Mouse (Mus musculus) lung, embryonic 16.5 days (tissue): ENCODE data around the gene Sox12. TPM values are rescaled to one million over a fixed set of nuclear protein-coding genes. Genes with fewer than 3 reads are reported as not detected.
"Not testable (repeated sequence)": the region's sequence is repeated elsewhere in the genome, so short reads cannot be mapped to it uniquely, and the experiment has no call there.

Experiments used
- ATAC-seq: fragments of 200-750 bp; cut with Nextera tagmentation; 2 replicates; pipeline ENCODE4 v1.8.0; 2017; ENCODE audit warnings: low read depth, mild to moderate bottlenecking, moderate library complexity
- H3K27ac ChIP-seq: fragments of 300-500 bp; sonication (generic); 2 replicates; pipeline ENCODE4 v1.5.1; 2014; ENCODE audit warnings: mild to moderate bottlenecking, control low read depth, low read length
- H3K27me3 ChIP-seq: fragments of 300-500 bp; sonication (generic); 2 replicates; pipeline ENCODE4 v1.6.1; 2014; ENCODE audit warnings: low read depth, low read length, mixed read lengths; ENCODE audit not compliant: control insufficient read depth, insufficient read depth
- H3K36me3 ChIP-seq: fragments of 300-500 bp; sonication (generic); 2 replicates; pipeline ENCODE4 v1.6.1; 2014; ENCODE audit warnings: low read length; ENCODE audit not compliant: control insufficient read depth, insufficient read depth
- H3K4me1 ChIP-seq: fragments of 300-500 bp; sonication (generic); replicated peaks from 2 replicates; pipeline ENCODE4 v1.6.1; 2014; ENCODE audit warnings: low read length, mixed read lengths; ENCODE audit not compliant: control insufficient read depth, insufficient read depth
- H3K4me2 ChIP-seq: fragments of 300-500 bp; sonication (generic); 2 replicates; pipeline ENCODE4 v1.6.1; 2014; ENCODE audit warnings: low read depth, low read length, control low read depth
- H3K4me3 ChIP-seq: fragments of 300-500 bp; sonication (generic); 2 replicates; pipeline ENCODE4 v1.5.1; 2014; ENCODE audit warnings: mild to moderate bottlenecking, low read length, control low read depth
- H3K9ac ChIP-seq: fragments of 300-500 bp; sonication (generic); 2 replicates; pipeline ENCODE4 v1.6.1; 2014; ENCODE audit warnings: low read length, control low read depth
- H3K9me3 ChIP-seq: fragments of 300-500 bp; sonication (generic); 2 replicates; pipeline ENCODE4 v1.6.1; 2016; ENCODE audit warnings: low read length; ENCODE audit not compliant: control insufficient read depth
- WGBS: fragments of 180-500 bp; shearing (Covaris S2); extraction: QIAGEN DNeasy Blood & Tissue Kit; methylation state at CpG from one replicate; pipeline ENCODE4 v1.1.7; 2014; 5-methylcytosine and 5-hydroxymethylcytosine counted together
- polyA plus RNA-seq: library from polyadenylated mRNA; unstranded; fragments of >200 nt; fragmentation: Nextera tagmentation; extraction: Ambion mirVana; gene quantifications from 2 replicates; pipeline ENCODE4 v1.2.1, GENCODE M21; 2015

The Sox12 gene
- polyA plus RNA-seq, 1 experiment from 2014 or later: 8.1 TPM

DNA sequence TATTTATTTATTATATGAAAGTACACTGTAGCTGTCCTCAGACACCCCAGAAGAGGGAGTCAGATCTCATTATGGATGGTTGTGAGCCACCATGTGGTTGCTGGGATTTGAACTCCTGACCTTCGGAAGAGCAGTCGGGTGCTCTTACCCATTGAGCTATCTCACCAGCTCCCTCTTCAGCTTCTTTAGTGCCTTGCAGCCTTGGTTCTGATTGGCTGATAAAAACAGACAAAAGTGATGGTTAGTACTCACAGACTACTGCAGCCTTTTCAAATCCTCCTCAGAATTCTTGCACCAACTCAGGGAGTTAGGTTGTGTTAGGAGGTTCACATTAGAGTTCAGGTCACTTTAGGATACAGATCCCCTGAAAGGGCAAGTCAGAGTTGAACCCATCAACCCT is 30.6 kb upstream of the Sox12 start:
- 71% methylated on average over 2 of the region's 2 CpGs for WGBS
- ATAC-seq, H3K4me3 ChIP-seq, H3K27ac ChIP-seq, H3K9me3 ChIP-seq, H3K4me1 ChIP-seq, H3K9ac ChIP-seq, H3K4me2 ChIP-seq, H3K36me3 ChIP-seq, H3K27me3 ChIP-seq: not testable (repeated sequence)

DNA sequence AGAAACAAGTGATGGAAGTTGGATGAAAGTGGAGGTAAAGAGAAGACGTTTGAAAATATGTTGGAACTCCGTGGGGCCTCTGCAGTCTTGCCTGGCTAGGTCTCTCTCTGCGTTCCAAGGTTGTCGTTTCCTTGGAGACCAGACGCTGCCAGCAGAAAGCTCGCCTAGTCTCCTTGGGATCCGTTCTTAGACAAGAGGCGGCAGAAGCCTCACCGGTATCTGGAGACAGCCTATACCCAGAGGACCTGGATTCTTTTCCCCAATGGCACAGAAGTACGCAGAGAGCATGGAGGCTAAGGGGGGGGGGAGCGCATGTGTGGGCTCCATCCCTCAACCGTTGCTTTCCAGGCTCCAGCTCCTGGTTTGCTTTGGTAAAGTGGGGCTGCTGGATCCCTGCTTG is 29.6 kb upstream of the Sox12 start:
- Histone ChIP-seq H3K4me1 (peaks cover 8% of the 10 kb centered on the region), H3K36me3 (no peaks in the 10 kb centered on the region), H3K27ac (no peak overlapping the region), H3K4me2 (peak overlapping the region; percentile 34), H3K9me3 (no peaks in the 10 kb centered on the region), H3K4me3 (no peak overlapping the region; the same call in 1 of the 2 replicates), H3K27me3 (no peaks in the 10 kb centered on the region), H3K9ac (no peak overlapping the region)
- peak; percentile 43; the same call in 1 of the 2 replicates for ATAC-seq
- WGBS: 4% methylated on average over 12 of the region's 12 CpGs

DNA sequence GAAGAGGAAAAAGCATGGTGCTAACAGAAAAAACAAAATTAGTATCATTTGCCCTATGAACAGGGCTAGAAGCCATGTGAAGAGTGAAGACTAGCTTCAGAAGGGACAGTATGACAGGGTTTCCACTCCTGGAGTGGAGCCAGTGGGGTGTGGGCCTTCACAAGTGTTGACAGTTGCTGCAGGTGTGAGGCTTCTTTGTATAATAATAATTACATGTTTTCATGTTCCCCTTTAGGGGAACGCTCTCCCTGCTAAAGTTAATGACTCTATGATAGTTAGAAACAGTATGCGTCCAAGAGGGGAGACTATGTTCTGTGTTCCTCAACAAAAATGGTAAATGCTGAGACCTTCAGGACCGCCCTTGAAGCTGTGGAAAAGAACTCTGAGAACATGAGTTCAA is 17.9 kb upstream of the Sox12 start:
- H3K27ac ChIP-seq: peak overlapping the region; percentile 100
- peaks cover 6% of the 10 kb centered on the region; the same call in 1 of the 2 replicates for H3K9me3 ChIP-seq
- peak overlapping the region; percentile 88 for H3K4me2 ChIP-seq
- H3K4me1 ChIP-seq: peaks cover 15% of the 10 kb centered on the region
- H3K36me3 ChIP-seq: no peaks in the 10 kb centered on the region
- H3K27me3 ChIP-seq: no peaks in the 10 kb centered on the region
- WGBS: 87% methylated on average over 3 of the region's 3 CpGs
- no peak for ATAC-seq
- peak overlapping the region; percentile 68 for H3K4me3 ChIP-seq
- peak overlapping the region; percentile 100 for H3K9ac ChIP-seq

DNA sequence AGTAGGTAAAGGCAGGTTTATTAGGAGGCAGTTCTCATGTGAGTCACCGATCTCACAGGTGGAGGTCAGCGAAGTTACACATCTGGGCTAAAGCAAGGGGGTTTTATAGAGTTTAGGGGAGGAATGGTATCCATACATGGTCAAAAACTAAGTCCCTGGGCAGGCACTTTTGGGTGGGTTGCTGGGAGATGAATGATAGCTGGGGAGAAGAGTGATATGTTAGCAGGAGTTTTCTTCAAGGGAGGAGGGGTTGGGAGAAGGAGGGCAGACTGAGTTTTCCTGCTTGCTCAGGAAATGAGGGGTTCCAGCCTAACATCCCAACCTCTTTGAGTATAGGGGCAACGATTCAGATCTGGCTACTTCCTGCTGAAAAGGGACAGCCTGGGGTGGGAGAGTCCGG is 17.4 kb upstream of the Sox12 start, which contains the start of gene 6820408C15Rik:
6820408C15Rik (plus strand) TSS at position 301 of the 400 bp plus-strand sequence.
- H3K36me3 ChIP-seq: no peaks in the 10 kb centered on the region
- H3K4me1 ChIP-seq: peaks cover 20% of the 10 kb centered on the region
- peaks cover 6% of the 10 kb centered on the region; the same call in 1 of the 2 replicates for H3K9me3 ChIP-seq
- peak within 1 kb of the TSS; percentile 88 for H3K4me2 ChIP-seq
- no peaks in the 10 kb centered on the region for H3K27me3 ChIP-seq
- peak within 1 kb of the TSS; percentile 68 for H3K4me3 ChIP-seq
- peak within 1 kb of the TSS; percentile 100 for H3K27ac ChIP-seq
- H3K9ac ChIP-seq: peak within 1 kb of the TSS; percentile 100
- 16% methylated on average over 4 of the region's 4 CpGs for WGBS
- ATAC-seq: no peak

DNA sequence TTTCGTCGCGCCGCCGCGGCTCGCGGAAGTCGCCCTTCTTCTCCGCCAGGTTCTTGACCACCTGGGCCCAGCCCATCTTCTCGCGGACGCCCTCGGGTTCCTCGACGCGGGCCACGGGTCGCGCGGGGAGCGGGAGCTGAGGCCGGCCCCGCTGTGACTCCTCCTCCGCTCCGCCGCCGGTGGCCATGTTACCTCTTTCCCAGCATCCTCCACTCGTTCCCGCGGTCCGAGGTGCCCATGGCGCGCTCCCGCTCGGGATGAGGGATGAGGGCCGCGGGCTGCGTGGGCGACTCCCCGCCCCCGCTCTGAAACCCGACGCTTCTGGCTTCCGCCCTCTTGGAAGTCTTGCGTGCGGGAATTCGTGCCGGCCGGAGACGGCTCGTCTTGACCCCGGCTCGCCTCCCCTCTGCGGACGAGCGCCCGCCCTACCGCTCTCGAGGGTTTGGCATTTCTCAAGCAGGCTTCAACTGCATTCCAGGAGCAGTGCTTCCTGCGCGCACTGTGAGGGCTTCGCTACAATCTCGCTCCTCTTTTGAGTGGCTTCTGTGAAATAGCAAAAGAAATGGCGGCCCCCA is 16.8 kb upstream of the Sox12 start, which contains the start of gene Zcchc3:
Zcchc3 (minus strand) TSS at position 437 of the 575 bp plus-strand sequence.
- Histone ChIP-seq H3K9me3 (peaks cover 6% of the 10 kb centered on the region; the same call in 1 of the 2 replicates), H3K27ac (peak within 1 kb of the TSS; percentile 100), H3K36me3 (no peaks in the 10 kb centered on the region), H3K9ac (peak within 1 kb of the TSS; percentile 100), H3K27me3 (no peaks in the 10 kb centered on the region), H3K4me3 (peak within 1 kb of the TSS; percentile 68), H3K4me1 (peaks cover 26% of the 10 kb centered on the region), H3K4me2 (peak within 1 kb of the TSS; percentile 88)
- WGBS: under 1% methylated on average over 64 of the region's 65 CpGs
- peak; percentile 88 for ATAC-seq

DNA sequence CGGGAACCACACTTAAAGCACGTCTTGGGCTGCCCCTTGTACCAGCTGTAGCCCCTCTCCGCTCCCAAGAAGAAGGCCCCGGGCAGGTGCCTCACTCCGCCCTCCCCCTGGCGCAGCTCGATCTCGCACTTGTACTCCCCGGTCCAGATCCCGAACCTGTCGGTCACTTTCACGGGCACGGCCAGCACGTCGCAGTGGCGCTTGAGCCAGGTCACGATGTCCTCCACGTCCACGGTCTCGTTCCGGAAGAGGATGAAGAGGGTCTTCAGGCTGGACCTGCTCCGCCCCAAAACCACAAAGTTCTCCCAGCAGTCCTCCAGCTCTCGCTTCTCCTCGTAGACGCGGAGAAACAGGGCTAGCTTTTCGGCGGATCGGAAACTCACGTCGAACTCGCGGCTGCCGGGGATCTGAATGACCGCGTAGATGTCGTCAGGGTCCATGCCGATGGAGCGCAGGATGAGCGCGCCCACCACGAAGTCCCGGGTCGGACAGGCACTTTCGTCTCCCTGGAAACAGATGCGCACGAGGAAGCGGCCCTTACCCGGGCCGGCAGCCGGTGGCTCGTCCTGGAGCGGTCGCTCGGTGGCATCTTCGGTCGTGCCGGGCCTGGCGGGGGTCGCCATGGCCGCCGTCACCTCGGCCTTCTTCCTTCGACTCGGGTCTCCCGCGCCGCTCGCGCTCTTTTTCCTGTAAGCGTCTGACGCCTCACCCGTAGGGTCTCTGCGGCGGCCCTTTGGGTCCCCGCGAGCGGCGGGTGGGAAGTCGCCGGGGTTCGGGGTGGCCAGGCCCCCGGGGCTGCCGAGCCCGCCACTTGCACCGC is 16.1 kb upstream of the Sox12 start:
- under 1% methylated on average over 76 of the region's 86 CpGs for WGBS

DNA sequence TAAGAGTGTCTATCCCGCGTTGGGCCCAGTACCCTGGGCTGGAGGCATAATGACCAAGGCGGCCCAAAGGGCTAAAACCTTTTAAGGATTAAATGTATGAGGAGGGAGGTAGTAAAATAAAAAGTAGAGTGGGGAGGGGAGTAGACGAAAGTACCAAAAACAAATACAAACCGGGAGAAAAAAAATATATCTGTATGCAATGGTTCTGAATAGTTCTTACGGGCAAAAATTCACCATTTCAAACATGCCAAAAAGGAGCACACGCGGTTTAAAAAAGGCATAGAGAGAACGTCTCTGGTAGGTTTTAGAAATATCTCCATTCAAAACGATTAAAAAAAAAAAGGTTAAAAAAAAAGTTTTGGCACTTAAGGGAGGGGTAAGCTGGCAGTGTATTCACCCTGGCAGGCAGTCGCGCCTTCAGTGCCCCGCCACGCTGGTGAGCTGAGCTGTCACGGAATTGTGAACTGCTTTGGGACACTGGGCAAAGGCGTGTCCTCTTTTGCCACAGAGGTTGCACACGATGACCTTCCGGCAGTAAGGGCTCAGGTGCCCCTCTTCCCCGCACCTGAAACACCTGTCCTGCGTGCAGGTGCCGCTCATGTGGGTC is 15.4 kb upstream of the Sox12 start:
- peak overlapping the region; percentile 100 for H3K27ac ChIP-seq
- peaks cover 32% of the 10 kb centered on the region for H3K4me1 ChIP-seq
- peaks cover 6% of the 10 kb centered on the region; the same call in 1 of the 2 replicates for H3K9me3 ChIP-seq
- no peak for ATAC-seq
- WGBS: 1% methylated on average over 21 of the region's 21 CpGs
- peak overlapping the region; percentile 68 for H3K4me3 ChIP-seq
- no peaks in the 10 kb centered on the region for H3K27me3 ChIP-seq
- peak overlapping the region; percentile 88 for H3K4me2 ChIP-seq
- H3K36me3 ChIP-seq: no peaks in the 10 kb centered on the region
- peak overlapping the region; percentile 100 for H3K9ac ChIP-seq

More for the DNA sequence above, 16.1 kb upstream of the Sox12 start:
- no peak; the same call in 1 of the 2 replicates for ATAC-seq
- Histone ChIP-seq H3K9me3 (peaks cover 6% of the 10 kb centered on the region; the same call in 1 of the 2 replicates), H3K27ac (peak overlapping the region; percentile 100), H3K4me2 (peak overlapping the region; percentile 88), H3K4me1 (peaks cover 32% of the 10 kb centered on the region), H3K9ac (peak overlapping the region; percentile 100), H3K36me3 (no peaks in the 10 kb centered on the region), H3K27me3 (no peaks in the 10 kb centered on the region), H3K4me3 (peak overlapping the region; percentile 68)

DNA sequence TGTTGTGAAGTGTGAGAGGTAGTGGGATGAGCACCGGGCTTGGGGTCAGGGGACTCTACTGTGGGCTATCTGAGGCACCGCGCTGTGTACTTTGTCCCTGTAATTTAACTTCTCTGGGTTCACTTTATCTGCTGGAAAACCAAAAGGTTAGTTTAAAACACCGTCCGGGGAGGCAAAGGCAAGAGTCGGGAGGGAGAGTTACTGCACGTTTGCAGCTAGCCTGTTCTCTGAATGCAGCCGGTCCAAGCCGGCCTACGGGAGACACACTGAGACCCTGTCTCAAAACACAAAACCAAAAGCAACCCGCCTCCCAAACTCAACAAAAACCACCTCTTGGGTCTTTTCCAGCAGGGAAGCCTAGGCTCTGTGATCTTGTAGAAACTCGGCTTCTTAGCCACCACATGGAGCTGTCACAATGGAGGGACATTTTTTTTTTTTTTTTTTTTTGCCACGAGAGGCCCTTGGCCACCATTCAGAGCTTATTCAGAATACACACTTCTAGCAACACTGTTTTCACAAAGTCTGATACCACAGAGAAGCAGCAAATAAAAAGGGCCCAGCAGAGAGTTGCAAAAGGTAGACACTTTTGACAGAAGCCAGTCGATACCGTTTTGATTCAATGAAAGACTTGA is 14.8 kb upstream of the Sox12 start:
- Histone ChIP-seq H3K36me3 (no peaks in the 10 kb centered on the region), H3K27me3 (no peaks in the 10 kb centered on the region), H3K9me3 (peaks cover 6% of the 10 kb centered on the region; the same call in 1 of the 2 replicates), H3K9ac (peak overlapping the region; percentile 100), H3K4me1 (peaks cover 32% of the 10 kb centered on the region), H3K4me3 (peak overlapping the region; percentile 68), H3K4me2 (peak overlapping the region; percentile 88), H3K27ac (peak overlapping the region; percentile 100)
- 5% methylated on average over 15 of the region's 15 CpGs for WGBS
- ATAC-seq: no peak
